Mouse (Mus musculus): ENCODE measurements around the gene Gm49321. TPM values are rescaled to one million over a fixed set of nuclear protein-coding genes. Genes with fewer than 3 reads are reported as not detected.

The Gm49321 gene
- polyA plus RNA-seq, 1 experiment from 2014 or later = 10.9 TPM

Other genes with a start within 250 kb of the Gm49321 start
- gene Hif1a, start 36.3 kb upstream of the Gm49321 start, polyA plus RNA-seq (2015; fragmentation: Nextera tagmentation; extraction: Ambion mirVana) = 64.9 and 71.0 TPM in 2 replicates
- 18.9 and 20.6 TPM in 2 replicates for gene Snapc1, start 26.8 kb downstream of the Gm49321 start, polyA plus RNA-seq (2015; fragmentation: Nextera tagmentation; extraction: Ambion mirVana)
- gene Syt16, start 60.0 kb downstream of the Gm49321 start, polyA plus RNA-seq (2015; fragmentation: Nextera tagmentation; extraction: Ambion mirVana) = 0.30 and 0.34 TPM in 2 replicates

Measured in lung, embryonic 16.5 days (tissue).